Mouse (Mus musculus): ENCODE results near the gene Wdr77. TPM values are rescaled to one million over a fixed set of nuclear protein-coding genes. Genes with fewer than 3 reads are reported as not detected.
A peak's percentile ranks its signal among the peaks of the same experiment; 100 is the strongest.
"Not testable (repeated sequence)": the region's sequence is repeated elsewhere in the genome, so short reads cannot be mapped to it uniquely, and the experiment has no call there.

The Wdr77 gene
- polyA plus RNA-seq (2015; fragmentation: Nextera tagmentation; extraction: Ambion mirVana) = 121 and 124 TPM in 2 replicates

- peaks cover 43% of the 10 kb centered on the region for H3K36me3 ChIP-seq
These were observed at the start of gene Wdr77 for GRCm38 (mm10) chr3:105958974-105959580. Wdr77 (plus strand) TSS chr3:105959369.

DNA sequence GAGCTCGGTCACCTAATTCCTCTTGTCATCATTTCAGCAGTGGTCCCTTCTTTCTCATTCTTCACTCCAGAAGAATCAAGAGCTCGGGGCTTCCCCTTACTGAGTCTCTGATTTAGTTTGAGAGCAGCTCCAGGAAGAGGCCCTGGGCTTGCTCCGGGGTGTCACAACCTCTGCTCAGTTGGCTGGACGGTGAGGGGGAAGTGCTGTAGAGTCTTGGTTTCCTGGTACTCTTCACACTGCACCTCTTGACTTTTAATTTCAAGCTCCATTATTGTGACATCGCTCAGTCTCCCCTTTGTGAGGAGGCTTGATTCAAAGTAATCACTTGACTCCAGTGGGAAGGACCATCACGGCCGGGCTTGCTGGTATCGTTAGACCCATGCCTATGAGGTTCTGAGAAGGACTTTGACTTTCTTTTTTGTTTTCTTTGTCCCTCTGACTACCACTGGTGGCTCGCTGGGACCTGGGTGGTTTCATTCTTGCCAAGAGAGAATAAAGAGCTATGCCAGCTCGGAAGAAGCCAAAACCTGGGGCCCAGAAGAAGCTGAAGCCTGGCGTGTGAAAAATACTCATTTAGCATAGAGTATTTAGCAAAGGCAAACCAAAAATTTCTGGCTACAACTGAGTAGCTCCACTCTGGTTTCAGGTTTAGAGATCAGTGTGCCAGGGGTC, 48.5 kb upstream of the Wdr77 start:
- no peak overlapping the region for H3K9ac ChIP-seq
- H3K4me1 ChIP-seq = 0 out of 2 replicates have a peak, but pooled peaks cover 5% of the 10 kb centered on the region
- no peak overlapping the region for H3K27ac ChIP-seq
- no peak for ATAC-seq (ENCODE audit: insufficient number of reproducible peaks, insufficient read depth, low FRiP score, low TSS enrichment, low read depth)
- no peaks in the 10 kb centered on the region for H3K27me3 ChIP-seq
- H3K9me3 ChIP-seq = no peaks in the 10 kb centered on the region
- no peaks in the 10 kb centered on the region for H3K36me3 ChIP-seq
- 80% methylated on average over 11 of the region's 11 CpGs for WGBS
- no peak overlapping the region for H3K4me3 ChIP-seq
- H3K4me2 ChIP-seq = no peak overlapping the region

More at GRCm38 (mm10) chr3:105958974-105959580, at the start of gene Wdr77:
- Histone ChIP-seq H3K27me3 (no peaks in the 10 kb centered on the region), H3K4me2 (peak within 1 kb of the TSS; percentile 90), H3K9ac (peak within 1 kb of the TSS; percentile 97), H3K9me3 (no peaks in the 10 kb centered on the region), H3K27ac (peak within 1 kb of the TSS; percentile 86), H3K4me1 (peaks cover 25% of the 10 kb centered on the region), H3K4me3 (peak within 1 kb of the TSS; percentile 92)
- peak; percentile 95 for ATAC-seq (ENCODE audit: insufficient number of reproducible peaks, insufficient read depth, low FRiP score, low TSS enrichment, low read depth)
- under 1% methylated on average over 52 of the region's 52 CpGs for WGBS

DNA sequence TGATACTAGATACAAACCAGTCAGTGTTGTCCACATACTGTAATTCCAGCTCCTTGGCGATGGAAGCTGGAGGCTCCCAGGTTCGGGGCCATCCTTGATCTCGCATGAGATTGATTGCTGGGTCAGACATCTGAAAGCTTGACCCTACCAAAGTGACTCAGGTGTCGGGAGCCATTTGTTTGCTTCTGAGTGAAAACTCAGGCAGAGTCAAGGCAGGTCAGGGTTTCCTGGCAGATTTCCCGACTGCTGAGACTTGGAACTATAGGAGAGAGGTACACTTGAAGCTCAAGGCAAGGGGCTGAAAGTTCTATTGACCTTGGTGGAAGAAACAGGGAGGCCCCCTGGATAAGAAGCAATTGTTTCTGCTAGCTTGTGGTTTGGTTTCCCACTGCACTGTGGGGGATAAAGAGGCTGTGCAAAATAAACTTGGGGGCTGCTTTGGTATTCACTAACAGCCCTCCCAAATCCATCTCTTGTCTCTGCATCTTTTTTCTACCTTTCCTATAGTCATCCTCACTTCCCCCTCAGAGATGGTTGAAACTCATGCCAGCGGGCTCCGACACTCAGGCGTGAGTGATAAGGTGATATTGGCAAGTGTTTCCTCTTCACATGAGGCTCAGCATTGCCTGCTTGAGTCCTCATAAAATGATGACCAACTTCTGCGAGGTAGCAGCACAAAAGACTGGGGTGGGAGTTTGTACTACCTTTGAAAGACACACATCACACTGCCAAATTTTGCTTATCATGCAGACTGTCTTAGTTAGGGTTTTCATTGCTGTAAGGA, 46.9 kb upstream of the Wdr77 start:
- WGBS = 82% methylated on average over 9 of the region's 9 CpGs
- ATAC-seq (ENCODE audit: insufficient number of reproducible peaks, insufficient read depth, low FRiP score, low TSS enrichment, low read depth) = no peak
- H3K9ac ChIP-seq = no peak overlapping the region
- H3K4me2 ChIP-seq = no peak overlapping the region
- H3K36me3 ChIP-seq = no peaks in the 10 kb centered on the region
- no peaks in the 10 kb centered on the region for H3K9me3 ChIP-seq
- no peaks in the 10 kb centered on the region for H3K27me3 ChIP-seq
- no peak overlapping the region for H3K4me3 ChIP-seq
- H3K27ac ChIP-seq = no peak overlapping the region
- 0 out of 2 replicates have a peak, but pooled peaks cover 5% of the 10 kb centered on the region for H3K4me1 ChIP-seq

GRCm38 (mm10) chr3:105913839-105914681, 45.1 kb upstream of the Wdr77 start:
- H3K4me1 ChIP-seq = 0 out of 2 replicates have a peak, but pooled peaks cover 10% of the 10 kb centered on the region
- WGBS = 67% methylated on average over 10 of the region's 10 CpGs
- ATAC-seq (ENCODE audit: insufficient number of reproducible peaks, insufficient read depth, low FRiP score, low TSS enrichment, low read depth) = no peak
- H3K9ac ChIP-seq = no peak overlapping the region
- no peaks in the 10 kb centered on the region for H3K27me3 ChIP-seq
- H3K4me3 ChIP-seq = no peak overlapping the region
- no peak overlapping the region for H3K4me2 ChIP-seq
- no peak overlapping the region for H3K27ac ChIP-seq
- H3K9me3 ChIP-seq = no peaks in the 10 kb centered on the region
- H3K36me3 ChIP-seq = no peaks in the 10 kb centered on the region

- no peak overlapping the region for H3K9ac ChIP-seq
- H3K4me2 ChIP-seq = no peak overlapping the region
- no peak overlapping the region for H3K27ac ChIP-seq
- H3K4me3 ChIP-seq = no peak overlapping the region
- ATAC-seq (ENCODE audit: insufficient number of reproducible peaks, insufficient read depth, low FRiP score, low TSS enrichment, low read depth) = no peak
- H3K27me3 ChIP-seq = no peaks in the 10 kb centered on the region
- no peaks in the 10 kb centered on the region for H3K9me3 ChIP-seq
- H3K4me1 ChIP-seq = 0 out of 2 replicates have a peak, but pooled peaks cover 10% of the 10 kb centered on the region
- 21% methylated on average over 1 of the region's 1 CpGs for WGBS
- H3K36me3 ChIP-seq = no peaks in the 10 kb centered on the region
These were observed 43.9 kb upstream of the Wdr77 start for GRCm38 (mm10) chr3:105915281-105915680.

DNA sequence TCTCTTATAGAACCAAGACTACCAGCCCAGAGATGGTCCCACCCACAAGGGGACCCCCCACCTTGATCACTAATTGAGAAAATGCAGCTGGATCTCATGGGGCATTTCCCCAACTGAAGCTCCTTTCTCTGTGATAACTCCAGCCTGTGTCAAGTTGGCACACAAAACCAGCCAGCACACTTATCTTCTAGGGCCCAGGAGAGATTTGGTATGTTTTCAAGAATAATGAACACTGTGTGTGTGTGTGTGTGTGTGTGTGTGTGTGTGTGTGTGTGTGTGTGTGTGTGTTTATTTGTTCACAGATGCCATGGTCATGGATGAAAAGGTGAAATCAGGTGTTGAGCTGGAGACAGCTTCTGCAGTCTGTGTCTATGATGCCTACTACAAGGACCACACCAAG, 42.7 kb upstream of the Wdr77 start:
- not testable (repeated sequence) for H3K36me3 ChIP-seq; H3K27ac ChIP-seq; H3K27me3 ChIP-seq; H3K4me1 ChIP-seq; H3K4me3 ChIP-seq; H3K9me3 ChIP-seq; H3K9ac ChIP-seq; H3K4me2 ChIP-seq; ATAC-seq (ENCODE audit: insufficient number of reproducible peaks, insufficient read depth, low FRiP score, low TSS enrichment, low read depth)

- Histone ChIP-seq H3K9ac (no peak overlapping the region), H3K36me3 (no peaks in the 10 kb centered on the region), H3K27me3 (no peaks in the 10 kb centered on the region), H3K9me3 (no peaks in the 10 kb centered on the region), H3K27ac (no peak overlapping the region), H3K4me1 (0 out of 2 replicates have a peak, but pooled peaks cover 10% of the 10 kb centered on the region), H3K4me2 (no peak overlapping the region), H3K4me3 (no peak overlapping the region)
- 51% methylated on average over 10 of the region's 10 CpGs for WGBS
- ATAC-seq (ENCODE audit: insufficient number of reproducible peaks, insufficient read depth, low FRiP score, low TSS enrichment, low read depth) = no peak
These were observed 41.4 kb upstream of the Wdr77 start for GRCm38 (mm10) chr3:105917656-105918354.

- Histone ChIP-seq H3K27me3 (no peaks in the 10 kb centered on the region), H3K4me2 (no peak overlapping the region), H3K9me3 (no peaks in the 10 kb centered on the region), H3K9ac (no peak overlapping the region), H3K4me3 (no peak overlapping the region), H3K36me3 (no peaks in the 10 kb centered on the region), H3K27ac (no peak overlapping the region), H3K4me1 (0 out of 2 replicates have a peak, but pooled peaks cover 8% of the 10 kb centered on the region)
- ATAC-seq (ENCODE audit: insufficient number of reproducible peaks, insufficient read depth, low FRiP score, low TSS enrichment, low read depth) = no peak
- WGBS = 65% methylated on average over 3 of the region's 3 CpGs
These were observed 40.8 kb upstream of the Wdr77 start for GRCm38 (mm10) chr3:105918355-105918745.

GRCm38 (mm10) chr3:105920743-105921142, 38.4 kb upstream of the Wdr77 start:
- H3K27ac ChIP-seq; H3K27me3 ChIP-seq; H3K36me3 ChIP-seq; H3K9me3 ChIP-seq; H3K4me3 ChIP-seq; H3K4me2 ChIP-seq; ATAC-seq (ENCODE audit: insufficient number of reproducible peaks, insufficient read depth, low FRiP score, low TSS enrichment, low read depth); H3K9ac ChIP-seq; H3K4me1 ChIP-seq: not testable (repeated sequence)

DNA sequence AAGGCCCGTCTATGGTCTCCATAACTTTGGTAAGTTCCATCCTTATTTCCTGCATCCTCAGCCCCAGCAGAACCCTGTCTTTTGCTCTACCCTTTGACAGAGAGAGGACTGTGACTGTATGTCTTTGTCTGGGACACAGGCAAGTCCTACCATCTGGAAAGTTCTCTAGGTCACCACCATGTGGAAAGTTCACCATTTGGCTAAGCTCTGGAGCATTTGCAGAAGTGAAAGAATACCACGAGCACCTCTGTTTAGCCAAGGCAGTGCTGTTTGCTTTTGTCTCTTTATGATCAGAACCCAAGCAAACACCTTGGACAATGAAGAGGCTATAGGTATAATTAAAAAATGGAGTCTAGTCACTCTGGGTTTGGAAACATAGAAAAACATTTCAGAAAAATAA, 37.2 kb upstream of the Wdr77 start:
- 73% methylated on average over 2 of the region's 2 CpGs for WGBS
- Histone ChIP-seq H3K9me3 (no peaks in the 10 kb centered on the region), H3K36me3 (no peaks in the 10 kb centered on the region), H3K27ac (no peak overlapping the region), H3K4me3 (no peak overlapping the region), H3K9ac (no peak overlapping the region), H3K4me2 (no peak overlapping the region), H3K4me1 (0 out of 2 replicates have a peak, but pooled peaks cover 5% of the 10 kb centered on the region), H3K27me3 (no peaks in the 10 kb centered on the region)
- no peak for ATAC-seq (ENCODE audit: insufficient number of reproducible peaks, insufficient read depth, low FRiP score, low TSS enrichment, low read depth)

GRCm38 (mm10) chr3:105924616-105925015, 34.6 kb upstream of the Wdr77 start:
- Histone ChIP-seq H3K4me3 (no peak overlapping the region), H3K27ac (no peak overlapping the region), H3K27me3 (no peaks in the 10 kb centered on the region), H3K9me3 (no peaks in the 10 kb centered on the region), H3K4me1 (no peaks in the 10 kb centered on the region), H3K4me2 (no peak overlapping the region), H3K9ac (no peak overlapping the region), H3K36me3 (no peaks in the 10 kb centered on the region)
- no peak for ATAC-seq (ENCODE audit: insufficient number of reproducible peaks, insufficient read depth, low FRiP score, low TSS enrichment, low read depth)
- 82% methylated on average over 9 of the region's 9 CpGs for WGBS
